Mouse (Mus musculus) heart, adult 2 months (tissue): ENCODE data around the gene Casp7.

ENCODE experiments used
- CTCF ChIP-seq: fragments of 200-600 bp; IDR thresholded peaks from 2 replicates; pipeline ENCODE4 v1.8.1; 2022; ENCODE audit warnings: antibody characterized with exemption, mild to moderate bottlenecking, moderate library complexity
- POLR2A ChIP-seq: fragments of 200-500 bp; IDR thresholded peaks from 2 replicates; pipeline ENCODE4 v1.6.1; 2011; ENCODE audit warnings: mild to moderate bottlenecking, low read depth, low read length, control low read depth; ENCODE audit not compliant: insufficient read depth

GRCm38 (mm10) chr19:56420345-56420744 lies 23.4 kb downstream of the Casp7 start:
- no peak for TF ChIP-seq POLR2A
- no peak for TF ChIP-seq CTCF
